ENCODE assay signal across 20 mouse cellular contexts in genomic region chr2:103398110-103398509, GRCm38 (mm10). TPM values are rescaled to one million over a fixed set of nuclear protein-coding genes. Genes with fewer than 3 reads are reported as not detected.
"Had no signal": no experiment of that assay in that cellular context is flagged by ENCODE, and none has a peak within 500 bp of the region (broad histone marks: within the 10 kb centered on the region; RNA-seq: fewer than 3 reads in every experiment).

No protein-coding gene starts in this region.

- DNase-seq: lung, adult 18-20 months; lung, embryonic 14.5 days; lung, postnatal 10 days; lung, postnatal 4 days; retina, postnatal 1 day; right cerebral cortex, adult 18-20 months; right cerebral cortex, postnatal 25 days; right cerebral cortex, postnatal 4 days; spleen, adult 18-20 months; thymus, adult 18-20 months; thymus, postnatal 14 days; thymus, postnatal 36 days had no signal

- H3K27ac ChIP-seq: midbrain, embryonic 13.5 days; midbrain, embryonic 15.5 days; neural tube, embryonic 13.5 days; neural tube, embryonic 15.5 days had no signal

- H3K9me3 ChIP-seq: midbrain, embryonic 13.5 days; midbrain, embryonic 15.5 days; neural tube, embryonic 15.5 days had no signal

- H3K4me3 ChIP-seq: midbrain, embryonic 13.5 days; midbrain, embryonic 15.5 days; myocyte; neural tube, embryonic 13.5 days; neural tube, embryonic 15.5 days had no signal

- H3K4me2 ChIP-seq: lung, embryonic 14.5 days; midbrain, embryonic 11.5 days; midbrain, embryonic 13.5 days; midbrain, embryonic 15.5 days; neural tube, embryonic 13.5 days; neural tube, embryonic 15.5 days had no signal

- ATAC-seq: midbrain, embryonic 13.5 days; midbrain, embryonic 15.5 days had no signal

- H3K27me3 ChIP-seq: midbrain, embryonic 13.5 days; midbrain, embryonic 15.5 days; neural tube, embryonic 13.5 days; neural tube, embryonic 15.5 days had no signal

- H3K9ac ChIP-seq: lung, embryonic 14.5 days; midbrain, embryonic 13.5 days; midbrain, embryonic 15.5 days; neural tube, embryonic 13.5 days; neural tube, embryonic 15.5 days had no signal

- H3K36me3 ChIP-seq: midbrain, embryonic 13.5 days; midbrain, embryonic 15.5 days; neural tube, embryonic 13.5 days; neural tube, embryonic 15.5 days had no signal

- H3K4me1 ChIP-seq: midbrain, embryonic 15.5 days; neural tube, embryonic 13.5 days; neural tube, embryonic 15.5 days had no signal

RNA-seq across cellular contexts. Expression of gene Elf5, which starts 13.4 kb away (rescaled TPM):
- polyA plus RNA-seq: midbrain, embryonic 11.5 days; midbrain, embryonic 13.5 days; midbrain, embryonic 15.5 days; myocyte; neural tube, embryonic 11.5 days; neural tube, embryonic 13.5 days; neural tube, embryonic 15.5 days; small intestine, adult 2 months had no signal
